Mouse (Mus musculus) liver, embryonic 14.5 days (tissue): ENCODE results near the gene Clec3a.

Experiments used
- CTCF ChIP-seq: IDR thresholded peaks from 2 replicates; pipeline ENCODE4 v1.5.1; 2016; ENCODE audit warnings: antibody characterized with exemption, low read depth, control low read depth
- EP300 ChIP-seq: IDR thresholded peaks from 2 replicates; pipeline ENCODE4 v1.6.1; 2016; ENCODE audit warnings: antibody characterized with exemption, low read depth

GRCm38 (mm10) chr8:114399273-114399672 lies 18.6 kb upstream of the Clec3a start:
- TF ChIP-seq CTCF, result no peak
- TF ChIP-seq EP300, result no peak
